Mouse (Mus musculus) liver, embryonic 15.5 days (tissue): ENCODE data around the gene Pef1. TPM values are rescaled to one million over a fixed set of nuclear protein-coding genes. Genes with fewer than 3 reads are reported as not detected.

Source experiments
- ATAC-seq: fragments of 200-750 bp; cut with Nextera tagmentation; 2 replicates; pipeline ENCODE4 v1.8.0; 2017; ENCODE audit warnings: moderate number of reproducible peaks, mild to moderate bottlenecking, moderate library complexity; ENCODE audit not compliant: insufficient read depth
- H3K27ac ChIP-seq: fragments of 300-500 bp; sonication (generic); replicated peaks from 2 replicates; pipeline ENCODE4 v1.5.1; 2015; ENCODE audit warnings: mild to moderate bottlenecking, inconsistent platforms
- H3K27me3 ChIP-seq: fragments of 300-500 bp; sonication (generic); 2 replicates; pipeline ENCODE4 v1.6.1; 2015; ENCODE audit warnings: mild to moderate bottlenecking, inconsistent platforms
- H3K36me3 ChIP-seq: fragments of 300-500 bp; sonication (generic); replicated peaks from 2 replicates; pipeline ENCODE4 v1.6.1; 2015; ENCODE audit warnings: moderate library complexity, mild to moderate bottlenecking, inconsistent platforms
- H3K4me1 ChIP-seq: fragments of 300-500 bp; sonication (generic); replicated peaks from 2 replicates; pipeline ENCODE4 v1.6.1; 2015; ENCODE audit warnings: inconsistent platforms
- H3K4me2 ChIP-seq: fragments of 300-500 bp; sonication (generic); 2 replicates; pipeline ENCODE4 v1.6.1; 2015; ENCODE audit warnings: moderate library complexity, mild to moderate bottlenecking, inconsistent platforms
- H3K4me3 ChIP-seq: fragments of 300-500 bp; sonication (generic); replicated peaks from 2 replicates; pipeline ENCODE4 v1.5.1; 2015; ENCODE audit warnings: mild to moderate bottlenecking, inconsistent platforms
- H3K9ac ChIP-seq: fragments of 300-500 bp; sonication (generic); 2 replicates; pipeline ENCODE4 v1.6.1; 2015; ENCODE audit warnings: moderate library complexity, mild to moderate bottlenecking, inconsistent platforms
- H3K9me3 ChIP-seq: fragments of 300-500 bp; sonication (generic); replicated peaks from 2 replicates; pipeline ENCODE4 v1.6.1; 2016; ENCODE audit warnings: inconsistent platforms
- WGBS: fragments of 180-500 bp; shearing (Covaris S2); methylation state at CpG from one replicate; pipeline ENCODE4 v1.1.7; 2015; ENCODE audit warnings: mixed read lengths; ENCODE audit not compliant: insufficient replicate concordance; 5-methylcytosine and 5-hydroxymethylcytosine counted together
- polyA plus RNA-seq: library from polyadenylated mRNA; unstranded; fragments of >200 nt; fragmentation: Nextera tagmentation; extraction: Ambion mirVana; gene quantifications from 2 replicates; pipeline ENCODE4 v1.2.1, GENCODE M21; 2015

The Pef1 gene
- polyA plus RNA-seq, 1 experiment from 2014 or later, result 41.2 TPM

- no peak overlapping the region for H3K4me3 ChIP-seq
- H3K9me3 ChIP-seq, result no peaks in the 10 kb centered on the region
- H3K27me3 ChIP-seq, result peaks cover 27% of the 10 kb centered on the region
- WGBS, result 49% methylated on average over 3 of the region's 3 CpGs
- no peak for ATAC-seq
- no peak overlapping the region for H3K9ac ChIP-seq
- H3K4me1 ChIP-seq, result no peaks in the 10 kb centered on the region
- H3K4me2 ChIP-seq, result no peak overlapping the region
- H3K36me3 ChIP-seq, result no peaks in the 10 kb centered on the region
- no peak overlapping the region for H3K27ac ChIP-seq
Observed at GRCm38 (mm10) chr4:130095137-130095536, 7.2 kb upstream of the Pef1 start.

- Histone ChIP-seq H3K4me1 (peaks cover 8% of the 10 kb centered on the region; the same call in 1 of the 2 replicates), H3K27me3 (peaks cover 28% of the 10 kb centered on the region), H3K27ac (no peak overlapping the region), H3K36me3 (no peaks in the 10 kb centered on the region), H3K4me2 (no peak overlapping the region), H3K4me3 (no peak overlapping the region), H3K9me3 (no peaks in the 10 kb centered on the region), H3K9ac (no peak overlapping the region)
- WGBS, result 51% methylated on average over 8 of the region's 8 CpGs
- ATAC-seq, result no peak
Observed at GRCm38 (mm10) chr4:130101183-130101582, 1.2 kb upstream of the Pef1 start.

- Histone ChIP-seq H3K4me2 (no peak overlapping the region), H3K27me3 (peaks cover 28% of the 10 kb centered on the region), H3K9ac (no peak overlapping the region), H3K4me3 (no peak overlapping the region), H3K27ac (no peak overlapping the region), H3K36me3 (no peaks in the 10 kb centered on the region), H3K4me1 (peaks cover 25% of the 10 kb centered on the region), H3K9me3 (no peaks in the 10 kb centered on the region)
- ATAC-seq, result no peak
- 69% methylated on average over 12 of the region's 12 CpGs for WGBS
Observed at GRCm38 (mm10) chr4:130103632-130104031, 1.3 kb downstream of the Pef1 start.

- no peak overlapping the region for H3K27ac ChIP-seq
- no peak overlapping the region for H3K4me2 ChIP-seq
- peaks cover 23% of the 10 kb centered on the region for H3K27me3 ChIP-seq
Observed at GRCm38 (mm10) chr4:130104584-130104983, 2.2 kb downstream of the Pef1 start.

GRCm38 (mm10) chr4:130107065-130107443 lies 4.7 kb downstream of the Pef1 start:
- Histone ChIP-seq H3K27me3 (peaks cover 8% of the 10 kb centered on the region; the same call in 1 of the 2 replicates), H3K4me1 (peaks cover 55% of the 10 kb centered on the region), H3K36me3 (no peaks in the 10 kb centered on the region), H3K4me3 (peak overlapping the region; percentile 86), H3K9ac (peak overlapping the region; percentile 33; the same call in 1 of the 2 replicates), H3K9me3 (no peaks in the 10 kb centered on the region), H3K4me2 (peak overlapping the region; percentile 75), H3K27ac (peak overlapping the region; percentile 92)
- 11% methylated on average over 14 of the region's 14 CpGs for WGBS
- peak; percentile 34 for ATAC-seq

More at GRCm38 (mm10) chr4:130104584-130104983, 2.2 kb downstream of the Pef1 start:
- 22% methylated on average over 4 of the region's 4 CpGs for WGBS
- Histone ChIP-seq H3K9ac (no peak overlapping the region), H3K4me3 (no peak overlapping the region), H3K4me1 (peaks cover 34% of the 10 kb centered on the region), H3K9me3 (no peaks in the 10 kb centered on the region), H3K36me3 (no peaks in the 10 kb centered on the region)
- ATAC-seq, result no peak

- peak; percentile 91 for ATAC-seq
- under 1% methylated on average over 39 of the region's 39 CpGs for WGBS
- H3K27ac ChIP-seq, result peak overlapping the region; percentile 92
- H3K4me2 ChIP-seq, result peak overlapping the region; percentile 75
- peak overlapping the region; percentile 86 for H3K4me3 ChIP-seq
- H3K9me3 ChIP-seq, result no peaks in the 10 kb centered on the region
- peaks cover 6% of the 10 kb centered on the region; the same call in 1 of the 2 replicates for H3K27me3 ChIP-seq
- H3K36me3 ChIP-seq, result no peaks in the 10 kb centered on the region
- H3K4me1 ChIP-seq, result peaks cover 61% of the 10 kb centered on the region
- peak overlapping the region; percentile 75 for H3K9ac ChIP-seq
Observed at GRCm38 (mm10) chr4:130107444-130108131, 5.2 kb downstream of the Pef1 start.

- 27% methylated on average over 3 of the region's 3 CpGs for WGBS
- no peak for ATAC-seq
- H3K4me3 ChIP-seq, result peak overlapping the region; percentile 86
- H3K27me3 ChIP-seq, result no peaks in the 10 kb centered on the region
- peak overlapping the region; percentile 25; the same call in 1 of the 2 replicates for H3K9ac ChIP-seq
- H3K27ac ChIP-seq, result peak overlapping the region; percentile 92
- H3K4me1 ChIP-seq, result peaks cover 67% of the 10 kb centered on the region
- no peaks in the 10 kb centered on the region for H3K36me3 ChIP-seq
- H3K9me3 ChIP-seq, result no peaks in the 10 kb centered on the region
- peak overlapping the region; percentile 75 for H3K4me2 ChIP-seq
Observed at GRCm38 (mm10) chr4:130108929-130109328, 6.6 kb downstream of the Pef1 start.

GRCm38 (mm10) chr4:130109666-130110065 lies 7.3 kb downstream of the Pef1 start:
- H3K36me3 ChIP-seq, result no peaks in the 10 kb centered on the region
- H3K9ac ChIP-seq, result no peak overlapping the region
- H3K4me1 ChIP-seq, result peaks cover 67% of the 10 kb centered on the region
- H3K4me2 ChIP-seq, result peak overlapping the region; percentile 16
- 73% methylated on average over 9 of the region's 9 CpGs for WGBS
- no peaks in the 10 kb centered on the region for H3K27me3 ChIP-seq
- H3K9me3 ChIP-seq, result no peaks in the 10 kb centered on the region
- no peak for ATAC-seq
- H3K27ac ChIP-seq, result no peak overlapping the region
- no peak overlapping the region for H3K4me3 ChIP-seq

GRCm38 (mm10) chr4:130110091-130110490 lies 7.7 kb downstream of the Pef1 start:
- H3K27ac ChIP-seq, result no peak overlapping the region
- H3K9ac ChIP-seq, result no peak overlapping the region
- no peaks in the 10 kb centered on the region for H3K9me3 ChIP-seq
- H3K27me3 ChIP-seq, result no peaks in the 10 kb centered on the region
- H3K4me2 ChIP-seq, result no peak overlapping the region
- H3K4me3 ChIP-seq, result no peak overlapping the region
- peaks cover 67% of the 10 kb centered on the region for H3K4me1 ChIP-seq
- H3K36me3 ChIP-seq, result no peaks in the 10 kb centered on the region
- no peak for ATAC-seq
- WGBS, result 86% methylated on average over 7 of the region's 7 CpGs

GRCm38 (mm10) chr4:130112299-130112698 lies 9.9 kb downstream of the Pef1 start:
- H3K9ac ChIP-seq, result no peak overlapping the region
- 0 out of 2 replicates have a peak, but pooled peaks cover 10% of the 10 kb centered on the region for H3K36me3 ChIP-seq
- peak overlapping the region; percentile 27 for H3K4me2 ChIP-seq
- peak overlapping the region; percentile 33; the same call in 1 of the 2 replicates for H3K27ac ChIP-seq
- no peaks in the 10 kb centered on the region for H3K9me3 ChIP-seq
- WGBS, result 53% methylated on average over 7 of the region's 7 CpGs
- no peaks in the 10 kb centered on the region for H3K27me3 ChIP-seq
- ATAC-seq, result peak; percentile 15; the same call in 1 of the 2 replicates
- H3K4me1 ChIP-seq, result peaks cover 59% of the 10 kb centered on the region
- no peak overlapping the region for H3K4me3 ChIP-seq

- no peaks in the 10 kb centered on the region for H3K9me3 ChIP-seq
- H3K27me3 ChIP-seq, result no peaks in the 10 kb centered on the region
- no peak overlapping the region for H3K4me3 ChIP-seq
- H3K27ac ChIP-seq, result no peak overlapping the region
- WGBS, result 85% methylated on average over 1 of the region's 1 CpGs
- H3K36me3 ChIP-seq, result 0 out of 2 replicates have a peak, but pooled peaks cover 10% of the 10 kb centered on the region
- no peak for ATAC-seq
- H3K4me1 ChIP-seq, result peaks cover 59% of the 10 kb centered on the region
- H3K4me2 ChIP-seq, result peak overlapping the region; percentile 27; the same call in 1 of the 2 replicates
- no peak overlapping the region for H3K9ac ChIP-seq
Observed at GRCm38 (mm10) chr4:130112732-130113131, 10.4 kb downstream of the Pef1 start.
